Mouse (Mus musculus) retina, postnatal 1 day (tissue): ENCODE results near the gene Gpr18.

ENCODE experiments used
- DNase-seq: peaks from one replicate; pipeline ENCODE4 v3.0.0-alpha.2; 2012

Gene Gpr18

GRCm38 (mm10) chr14:121915621-121916020, at the start of gene Gpr18:
Gene Gpr18, minus strand, starts transcription at chr14:121915781.
- no peak for DNase-seq

GRCm38 (mm10) chr14:121964990-121965389, 49.4 kb upstream of the Gpr18 start, which contains the start of gene Gpr183:
Gene Gpr183, minus strand, starts transcription at chr14:121965195.
- no peak for DNase-seq

- DNase-seq: no peak
Observed at GRCm38 (mm10) chr14:121963942-121964335, 48.4 kb upstream of the Gpr18 start.

GRCm38 (mm10) chr14:121963251-121963941, 47.8 kb upstream of the Gpr18 start:
- peak; percentile 18 for DNase-seq

GRCm38 (mm10) chr14:121962128-121962890, 46.7 kb upstream of the Gpr18 start:
- DNase-seq: no peak

- no peak for DNase-seq
Observed at GRCm38 (mm10) chr14:121961496-121962127, 46.0 kb upstream of the Gpr18 start.

GRCm38 (mm10) chr14:121960997-121961396, 45.4 kb upstream of the Gpr18 start:
- no peak for DNase-seq

- no peak for DNase-seq
Observed at GRCm38 (mm10) chr14:121960531-121960930, 45.0 kb upstream of the Gpr18 start.

GRCm38 (mm10) chr14:121960031-121960430, 44.5 kb upstream of the Gpr18 start:
- no peak for DNase-seq

GRCm38 (mm10) chr14:121959538-121959980, 44.0 kb upstream of the Gpr18 start:
- DNase-seq: no peak

GRCm38 (mm10) chr14:121958751-121959537, 43.4 kb upstream of the Gpr18 start:
- DNase-seq: no peak

- no peak for DNase-seq
Observed at GRCm38 (mm10) chr14:121958041-121958750, 42.6 kb upstream of the Gpr18 start.

- DNase-seq: no peak
Observed at GRCm38 (mm10) chr14:121957176-121957871, 41.7 kb upstream of the Gpr18 start.

GRCm38 (mm10) chr14:121956291-121956690, 40.7 kb upstream of the Gpr18 start:
- no peak for DNase-seq

- DNase-seq: no peak
Observed at GRCm38 (mm10) chr14:121955176-121955795, 39.7 kb upstream of the Gpr18 start.

- no peak for DNase-seq
Observed at GRCm38 (mm10) chr14:121954608-121955007, 39.0 kb upstream of the Gpr18 start.

GRCm38 (mm10) chr14:121954129-121954528, 38.5 kb upstream of the Gpr18 start:
- DNase-seq: no peak

- DNase-seq: no peak
Observed at GRCm38 (mm10) chr14:121952046-121952400, 36.4 kb upstream of the Gpr18 start.

GRCm38 (mm10) chr14:121951399-121952045, 35.9 kb upstream of the Gpr18 start:
- DNase-seq: no peak

GRCm38 (mm10) chr14:121949897-121950296, 34.3 kb upstream of the Gpr18 start:
- DNase-seq: no peak

GRCm38 (mm10) chr14:121949436-121949835, 33.9 kb upstream of the Gpr18 start:
- DNase-seq: no peak
